Mouse (Mus musculus) kidney, adult 11 months (tissue): Measurements from ENCODE around the gene Sirt6.
A peak's percentile ranks its signal among the peaks of the same experiment; 100 is the strongest.
"Not testable (repeated sequence)": the region's sequence is repeated elsewhere in the genome, so short reads cannot be mapped to it uniquely, and the experiment has no call there.

ENCODE experiments used
- DNase-seq: peaks from one replicate; pipeline ENCODE4 v3.0.0; 2022

The Sirt6 gene

GRCm38 (mm10) chr10:81626994-81627835, at the start of gene Sirt6:
Sirt6 (minus strand) TSS chr10:81627797.
- peak; percentile 94 for DNase-seq

GRCm38 (mm10) chr10:81656174-81656573, 28.6 kb upstream of the Sirt6 start:
- DNase-seq = no peak

GRCm38 (mm10) chr10:81655178-81655577, 27.6 kb upstream of the Sirt6 start:
- no peak for DNase-seq

GRCm38 (mm10) chr10:81648803-81649775, 21.5 kb upstream of the Sirt6 start, which contains the start of gene Gm10778:
Gm10778 (plus strand) TSS chr10:81649059.
- DNase-seq = peak; percentile 87

GRCm38 (mm10) chr10:81646015-81646555, 18.5 kb upstream of the Sirt6 start:
- DNase-seq = no peak

- DNase-seq = no peak
These were observed 17.8 kb upstream of the Sirt6 start for GRCm38 (mm10) chr10:81645391-81645790.

- no peak for DNase-seq
These were observed 17.1 kb upstream of the Sirt6 start for GRCm38 (mm10) chr10:81644716-81645115.

GRCm38 (mm10) chr10:81644162-81644561, 16.6 kb upstream of the Sirt6 start:
- no peak for DNase-seq

- peak; percentile 97 for DNase-seq
These were observed 16.0 kb upstream of the Sirt6 start for GRCm38 (mm10) chr10:81643449-81644055.

GRCm38 (mm10) chr10:81642648-81643448, 15.3 kb upstream of the Sirt6 start:
- peak; percentile 35 for DNase-seq

- no peak for DNase-seq
These were observed 14.5 kb upstream of the Sirt6 start for GRCm38 (mm10) chr10:81641978-81642647.

GRCm38 (mm10) chr10:81641566-81641965, 14.0 kb upstream of the Sirt6 start:
- no peak for DNase-seq

- not testable (repeated sequence) for DNase-seq
These were observed 13.2 kb upstream of the Sirt6 start for GRCm38 (mm10) chr10:81640825-81641224.

GRCm38 (mm10) chr10:81638101-81638500, 10.5 kb upstream of the Sirt6 start:
- DNase-seq = no peak

- DNase-seq = no peak
These were observed 8.7 kb upstream of the Sirt6 start for GRCm38 (mm10) chr10:81636338-81636737.

GRCm38 (mm10) chr10:81633253-81634099, 5.9 kb upstream of the Sirt6 start:
- DNase-seq = peak; percentile 89

- DNase-seq = no peak
These were observed 793 bp upstream of the Sirt6 start, which contains the start of gene Ankrd24 for GRCm38 (mm10) chr10:81628390-81628789. Ankrd24 (plus strand) TSS chr10:81628540.

- DNase-seq = peak; percentile 42
These were observed 231 bp upstream of the Sirt6 start for GRCm38 (mm10) chr10:81627836-81628220.

GRCm38 (mm10) chr10:81626101-81626993, 1.2 kb downstream of the Sirt6 start:
- DNase-seq = no peak
